Comparison of ENCODE assay signal across 8 mouse cellular contexts in genomic region chr19:7039841-7040636, GRCm38 (mm10). TPM values are rescaled to one million over a fixed set of nuclear protein-coding genes. Genes with fewer than 3 reads are reported as not detected.
DNase-seq lines count a peak whose midpoint lies in the region; ATAC-seq lines count a peak whose summit lies in the region.

Gene Stip1, minus strand, starts transcription at chr19:7039967.

- H3K27ac ChIP-seq in hindbrain, embryonic 14.5 days = peak within 1 kb of the TSS; percentile 95

- WGBS in hindbrain, embryonic 14.5 days = under 1% methylated on average over 49 of the region's 49 CpGs

- H3K4me3 ChIP-seq in hindbrain, embryonic 14.5 days (replicated peaks; ENCODE audit: low read length) = peak within 1 kb of the TSS; percentile 84

- peak within 1 kb of the TSS; percentile 91 for H3K9ac ChIP-seq in hindbrain, embryonic 14.5 days

- H3K27me3 ChIP-seq in hindbrain, embryonic 14.5 days (ENCODE audit: control insufficient read depth, insufficient read depth, low read length) = no peaks in the 10 kb centered on the region

- H3K9me3 ChIP-seq in hindbrain, embryonic 14.5 days (ENCODE audit: control insufficient read depth, low read length) = no peaks in the 10 kb centered on the region

- H3K36me3 ChIP-seq in hindbrain, embryonic 14.5 days (replicated peaks; ENCODE audit: control insufficient read depth, insufficient read depth) = peaks cover 11% of the 10 kb centered on the region

- peak; percentile 100 for DNase-seq in R1 (ENCODE audit: low read depth, low spot score)
- DNase-seq in cerebellum, postnatal 25 days = peak; percentile 97 to 99
- DNase-seq in frontal cortex, postnatal 25 days (ENCODE audit: low spot score in 2 of 2) = peak; percentile 96 to 98
- peak; percentile 98 for DNase-seq in hindbrain, embryonic 14.5 days (ENCODE audit: low spot score)
- DNase-seq in layer of hippocampus, postnatal 36 days = peak; percentile 99
- DNase-seq in lung, postnatal 36 days = peak; percentile 100
- peak; percentile 100 for DNase-seq in retina, postnatal 1 day
- DNase-seq in urinary bladder, adult 18-20 months (ENCODE audit: low spot score in 2 of 2) = peak; percentile 91 to 99

- peaks cover 25% of the 10 kb centered on the region for H3K4me1 ChIP-seq in hindbrain, embryonic 14.5 days (replicated peaks; ENCODE audit: control insufficient read depth, insufficient read depth, low read length)

- peak within 1 kb of the TSS; percentile 89 for H3K4me2 ChIP-seq in hindbrain, embryonic 14.5 days (replicated peaks)

- peak; percentile 99 for ATAC-seq in hindbrain, embryonic 14.5 days (ENCODE audit: low FRiP score)

RNA-seq across cellular contexts. Expression of gene Stip1, which starts in this region (rescaled TPM):
- 204 and 230 TPM in 2 replicates for polyA plus RNA-seq in hindbrain, embryonic 14.5 days (2014; fragmentation: Nextera tagmentation; extraction: Ambion mirVana)
- total RNA-seq in layer of hippocampus, postnatal 36 days (2021) = 100 to 1,000 TPM; 216 to 229 TPM

Comparison
In these comparisons a context has a peak if more than half of its experiments do, and no peak if none do; other contexts are left out.
1. Peak in every context shown above with its lines: DNase-seq, ATAC-seq, H3K4me3 ChIP-seq and H3K27ac ChIP-seq.